Mouse (Mus musculus) mouse embryonic stem cell (cell line): ENCODE results near the gene Atp6v1a.

ENCODE experiments used
- in situ Hi-C, 2 experiments: fragments of 300-500 bp; cut with MboI; formaldehyde crosslinking; loops; 1 replicate in 1 of 2; 3 replicates in 1 of 2; pipeline ENCODE4 v1.14.3; 2019 to 2020; ENCODE audit warnings: low sequenced_read_pairs in 2 of 2, low pct_unique_long_range_greater_than_20kb in 1 of 2, mixed read lengths in 1 of 2; ENCODE audit not compliant: unreplicated experiment in 1 of 2

Gene Atp6v1a

GRCm38 (mm10) chr16:44140186-44140787 lies 782 bp upstream of the Atp6v1a start:
- in situ Hi-C loops = no loop called here

DNA sequence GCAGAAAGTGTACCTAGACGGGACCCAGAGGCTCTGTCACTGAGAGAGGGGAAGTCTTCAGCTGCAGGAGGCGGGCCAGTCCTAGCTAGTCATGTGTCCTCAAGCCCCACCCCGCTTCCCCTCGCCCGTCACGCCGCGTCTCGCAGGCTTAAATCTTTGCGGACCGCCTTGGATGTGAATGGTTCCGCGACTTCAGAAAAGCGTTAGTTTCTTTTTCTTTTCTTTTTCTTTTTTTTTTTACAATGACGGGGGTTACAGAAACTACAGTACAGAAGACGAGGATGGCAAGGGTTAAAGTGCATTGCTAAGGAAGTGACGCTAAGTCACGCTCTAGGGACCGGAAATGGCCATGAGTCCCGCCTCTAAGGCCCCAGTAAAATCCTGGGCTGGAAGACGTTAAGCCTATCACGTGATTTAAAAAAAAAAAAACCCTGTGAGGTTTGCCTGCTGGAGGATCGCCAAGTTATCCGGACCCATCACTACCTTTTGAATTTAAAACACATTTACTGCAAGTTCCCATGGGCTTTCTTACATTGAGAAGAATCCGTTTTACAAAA lies 448 bp downstream of the Atp6v1a start:
- in situ Hi-C loops = no loop called here

DNA sequence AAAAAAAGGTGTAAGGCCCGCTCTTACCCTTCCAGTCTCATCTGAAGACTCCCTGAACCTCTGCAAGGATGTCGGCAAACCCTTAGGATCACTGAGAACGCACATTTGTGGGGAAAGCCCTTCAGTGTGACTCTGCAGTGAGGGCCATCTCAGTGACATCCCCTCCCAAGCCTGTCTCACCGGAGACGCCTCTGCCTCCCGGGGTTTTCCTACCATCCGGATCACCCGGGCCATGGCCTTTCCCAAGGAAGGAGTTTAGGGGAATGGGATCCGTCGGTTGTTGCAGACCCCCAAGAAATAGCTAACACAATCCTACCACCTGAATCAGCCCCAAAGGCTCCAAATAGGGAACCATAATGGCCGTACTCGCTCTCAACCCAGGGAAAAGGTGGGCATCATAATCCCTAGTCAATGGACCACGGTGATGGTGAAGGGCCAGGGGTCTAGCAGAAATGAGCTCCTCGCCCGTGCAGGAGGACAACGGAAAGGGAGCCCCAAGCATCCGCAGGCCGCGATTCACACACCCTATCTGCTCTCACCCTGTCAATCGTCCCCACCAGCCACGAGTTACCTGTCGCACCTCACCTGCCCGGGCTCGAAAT lies 1.0 kb downstream of the Atp6v1a start:
- in situ Hi-C loops = no loop called here

DNA sequence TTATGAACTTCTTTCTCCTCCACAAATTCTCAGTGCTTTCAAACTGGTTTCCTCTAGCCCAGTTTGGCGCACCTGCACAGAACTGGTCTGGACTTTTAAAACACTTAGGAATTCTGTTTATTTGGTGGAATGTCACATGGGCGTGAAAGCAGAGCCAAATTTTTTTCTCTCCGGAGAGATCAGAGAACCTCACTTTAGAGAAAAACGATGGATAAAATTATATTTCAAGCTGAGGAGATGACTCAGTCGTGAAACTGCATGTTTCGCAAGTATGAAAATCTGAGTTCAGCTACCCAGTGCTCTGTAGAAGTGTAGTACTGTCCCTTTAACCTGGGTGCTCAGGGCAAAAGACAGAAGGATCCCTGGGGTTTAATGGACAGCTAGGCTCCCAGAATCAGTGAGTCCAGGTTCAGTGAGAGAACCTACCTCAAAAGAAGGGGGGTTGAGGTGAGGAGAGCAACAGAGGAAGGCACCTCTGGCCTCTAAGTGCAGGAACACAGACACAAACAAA lies 2.9 kb downstream of the Atp6v1a start:
- in situ Hi-C loops = no loop called here

DNA sequence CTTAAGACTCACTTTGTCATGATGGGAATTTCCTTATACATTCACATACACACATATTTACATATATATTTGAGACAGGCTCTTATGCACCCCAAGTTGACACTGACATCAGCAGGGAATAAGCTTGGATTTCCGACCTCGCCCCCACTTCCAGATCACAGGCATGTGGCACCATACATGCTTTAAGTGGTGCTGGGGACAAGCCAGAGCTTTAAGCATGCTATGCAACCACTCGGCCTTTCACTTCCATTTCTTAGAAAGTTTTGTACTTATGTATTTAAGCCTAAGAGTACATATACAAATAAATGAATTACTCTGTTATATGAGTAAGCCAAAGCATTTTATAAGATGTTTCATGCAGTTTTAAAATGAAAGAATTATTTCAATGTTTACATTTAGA lies 6.3 kb downstream of the Atp6v1a start:
- in situ Hi-C loops = no loop called here

DNA sequence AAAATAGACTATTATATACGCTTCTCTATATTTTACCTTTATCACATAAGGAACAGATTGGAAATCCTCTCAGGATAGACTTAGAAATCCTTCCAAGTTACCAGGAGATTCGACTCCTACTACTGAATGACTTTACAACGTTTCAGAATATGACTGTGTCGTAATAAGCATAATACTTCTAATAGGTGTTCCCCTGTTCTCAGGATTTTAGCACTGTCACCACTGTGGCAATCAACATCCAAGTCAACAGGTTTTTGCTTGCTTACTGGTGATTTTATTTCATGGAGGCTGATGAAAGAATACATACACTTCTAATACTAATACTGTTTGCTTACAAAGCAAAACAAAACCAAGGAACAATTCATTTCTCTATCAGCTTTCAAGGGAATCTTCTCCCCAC lies 7.2 kb downstream of the Atp6v1a start:
- in situ Hi-C loops = no loop called here

DNA sequence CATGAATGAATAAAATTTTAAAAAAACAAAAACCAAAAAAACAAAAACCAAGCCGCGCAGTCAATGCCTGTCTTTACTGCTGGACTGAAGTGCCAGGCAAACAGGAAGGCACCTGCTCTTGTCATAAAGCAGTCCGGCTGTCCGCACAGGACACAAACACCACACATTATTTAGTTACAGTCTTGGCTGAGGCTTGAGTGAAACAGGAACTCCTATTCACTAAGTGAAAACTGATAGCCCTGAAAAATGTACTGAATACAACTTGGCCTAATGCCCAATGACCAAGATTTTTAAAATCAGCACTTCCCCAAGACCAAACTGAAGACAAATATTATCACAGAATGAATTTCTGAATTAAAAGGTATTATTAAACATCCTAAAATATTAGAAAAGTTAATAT lies 13.1 kb downstream of the Atp6v1a start:
- in situ Hi-C loops = no loop called here

GRCm38 (mm10) chr16:44125436-44125835 lies 14.1 kb downstream of the Atp6v1a start:
- in situ Hi-C loops = no loop called here

DNA sequence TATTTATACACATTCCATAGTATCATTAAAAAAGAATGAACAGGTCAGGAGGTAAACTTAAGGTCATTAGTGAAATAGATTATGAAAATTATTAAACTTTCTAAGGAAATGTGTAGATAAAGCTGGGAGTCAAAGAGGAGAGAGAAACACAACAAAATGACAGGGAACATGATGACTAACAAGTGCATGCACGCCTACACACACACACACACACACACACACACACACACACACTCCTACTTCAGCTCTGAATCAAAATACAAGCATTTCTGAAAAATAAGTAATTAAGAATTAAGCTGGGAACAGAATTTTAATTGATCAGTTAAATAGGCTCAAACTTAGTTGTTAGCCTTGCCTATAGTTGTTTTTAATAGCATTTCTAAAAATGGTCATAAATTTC lies 14.8 kb downstream of the Atp6v1a start:
- in situ Hi-C loops = no loop called here

DNA sequence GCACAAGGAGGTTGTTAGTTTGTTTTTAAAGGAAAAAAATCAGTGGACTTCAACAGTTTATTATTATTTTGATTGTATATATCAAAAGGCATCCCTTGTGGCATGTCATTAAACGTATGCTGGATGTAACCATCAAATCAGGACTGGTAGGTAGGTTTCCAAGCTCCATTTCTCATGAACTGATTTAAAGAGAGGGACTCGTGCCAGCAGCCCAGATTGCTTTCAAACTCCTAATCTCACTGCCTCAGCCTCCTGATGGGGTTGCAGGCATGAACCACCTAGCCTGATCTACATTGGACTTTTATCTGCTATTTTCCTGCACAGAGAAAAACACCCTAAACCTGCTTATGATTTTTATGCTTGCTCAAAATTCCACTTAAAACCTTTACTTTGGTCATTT lies 15.7 kb downstream of the Atp6v1a start:
- in situ Hi-C loops = no loop called here

- in situ Hi-C loops = no loop called here
Measured at GRCm38 (mm10) chr16:44122982-44123725, 16.4 kb downstream of the Atp6v1a start.

- in situ Hi-C loops = no loop called here
Measured at GRCm38 (mm10) chr16:44122574-44122973, 16.9 kb downstream of the Atp6v1a start.

DNA sequence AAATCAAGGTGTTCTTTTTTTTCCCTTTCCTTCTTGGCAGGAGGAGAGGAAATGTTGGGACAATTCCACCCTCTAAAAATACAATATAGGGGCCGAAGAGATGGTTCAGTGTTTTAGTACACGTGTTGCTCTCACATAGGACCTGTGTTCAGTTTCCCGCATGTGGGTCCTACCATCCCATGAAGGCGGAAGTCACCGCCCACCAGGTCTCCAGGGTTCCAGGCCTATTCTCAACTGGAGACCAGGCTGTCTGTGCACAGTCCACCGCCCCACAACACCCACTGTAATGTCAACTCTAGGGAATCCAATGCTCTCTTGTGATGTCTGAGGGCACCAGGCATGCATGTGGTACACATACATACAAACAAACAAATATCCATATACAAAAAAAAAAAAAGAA lies 17.4 kb downstream of the Atp6v1a start:
- in situ Hi-C loops = no loop called here

DNA sequence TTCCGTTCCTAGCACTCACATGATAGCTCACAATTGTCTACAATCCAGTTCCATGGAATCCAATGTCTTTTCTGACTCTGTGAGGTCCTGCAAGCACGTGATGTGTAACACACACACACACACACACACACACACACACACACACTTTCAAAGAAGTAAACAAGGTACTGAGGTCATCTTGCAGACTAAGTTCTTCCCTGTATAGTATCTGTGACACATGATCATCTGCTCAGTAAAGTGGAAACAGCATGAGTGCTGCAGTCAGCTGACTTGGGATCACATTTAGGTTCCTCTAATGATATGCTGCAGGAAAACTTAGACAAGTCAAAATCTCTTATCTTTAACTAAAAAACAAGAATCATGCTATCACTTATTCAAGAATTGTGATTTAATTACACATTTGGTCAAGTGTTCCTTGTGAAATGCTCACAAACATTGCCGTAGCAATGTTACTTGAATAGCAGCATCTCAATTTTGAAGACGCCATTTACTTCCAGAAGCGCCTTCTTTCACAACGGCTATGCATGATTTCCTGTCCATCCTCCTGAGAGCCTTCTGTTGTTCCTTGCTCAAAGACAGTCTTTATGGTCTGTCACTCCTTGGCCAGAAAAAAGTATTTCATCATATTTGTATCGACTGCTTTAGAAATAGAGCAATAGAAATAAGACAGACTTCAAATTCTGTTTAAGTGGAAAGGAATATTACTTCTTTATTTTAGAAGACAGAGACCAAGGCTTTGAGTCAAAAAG lies 19.6 kb downstream of the Atp6v1a start:
- in situ Hi-C loops = no loop called here

GRCm38 (mm10) chr16:44109002-44109401 lies 30.5 kb downstream of the Atp6v1a start:
- in situ Hi-C loops = no loop called here

GRCm38 (mm10) chr16:44105211-44105610 lies 34.3 kb downstream of the Atp6v1a start:
- in situ Hi-C loops = no loop called here

DNA sequence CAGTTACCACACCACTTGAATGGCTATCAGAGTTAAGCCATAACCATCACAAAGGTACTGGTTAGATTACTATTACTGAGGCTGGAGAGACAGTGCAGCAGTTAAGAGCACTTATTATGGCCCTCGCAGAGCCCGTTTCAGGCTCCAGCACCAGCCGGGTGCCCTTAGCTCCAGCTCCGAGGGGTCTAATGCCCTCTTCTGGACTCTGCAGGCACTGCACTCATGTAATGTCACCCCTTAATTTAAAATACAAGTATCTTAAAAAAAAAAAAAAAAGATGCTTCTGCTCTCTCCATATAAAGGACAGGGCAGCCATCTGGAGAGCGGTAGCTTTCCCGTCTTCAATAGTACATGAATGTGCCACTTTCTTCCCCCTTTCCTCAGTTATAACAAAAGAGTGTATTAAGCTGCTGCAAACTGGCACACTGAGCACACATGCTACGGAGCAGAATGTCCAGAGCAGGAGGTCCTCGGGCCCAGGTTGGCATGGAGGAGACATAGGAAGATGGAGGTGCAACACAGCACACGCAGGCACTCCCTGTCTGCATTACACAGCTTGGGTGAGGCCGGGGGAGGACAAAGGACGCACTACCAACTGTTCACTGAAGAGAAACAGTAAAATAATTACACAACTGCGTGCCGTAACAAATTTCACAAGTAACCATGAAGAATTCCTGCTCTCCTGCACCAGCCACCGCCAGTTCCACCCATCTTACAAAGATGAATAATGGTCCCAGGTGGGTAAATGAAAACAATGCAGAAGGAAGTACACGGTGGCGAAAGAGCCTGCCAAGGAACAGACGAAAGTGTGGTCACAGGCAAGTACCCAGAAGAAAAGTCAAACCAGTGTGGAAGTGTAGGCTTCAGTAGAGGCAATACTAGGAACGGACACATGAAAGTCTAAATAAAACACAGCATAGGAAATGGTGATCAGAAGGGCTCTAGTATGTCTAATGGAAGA lies 35.4 kb downstream of the Atp6v1a start:
- in situ Hi-C loops = no loop called here

DNA sequence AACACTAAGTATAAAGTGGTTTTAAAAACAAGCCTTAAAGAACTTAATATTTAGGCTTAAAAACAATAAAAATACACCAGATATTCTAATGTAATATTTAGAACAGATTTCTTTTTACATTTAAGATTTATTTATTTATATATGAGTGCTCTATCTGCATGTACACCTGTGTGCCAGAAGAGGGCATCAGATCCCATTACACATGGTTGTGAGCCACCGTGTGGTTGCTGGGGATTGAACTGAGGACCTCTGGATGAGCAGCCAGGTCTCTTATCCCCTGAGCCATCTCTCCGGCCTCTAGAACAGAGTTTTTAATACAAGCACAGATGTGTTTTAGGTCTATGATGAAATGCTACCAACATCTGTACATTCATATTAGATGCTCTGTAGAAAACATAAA lies 36.6 kb downstream of the Atp6v1a start:
- in situ Hi-C loops = no loop called here
